Mouse (Mus musculus) lung, embryonic 14.5 days (tissue): ENCODE results near the gene Gm13040. TPM values are rescaled to one million over a fixed set of nuclear protein-coding genes. Genes with fewer than 3 reads are reported as not detected.
"Not testable (repeated sequence)": the region's sequence is repeated elsewhere in the genome, so short reads cannot be mapped to it uniquely, and the experiment has no call there.

Experiments
- ATAC-seq: fragments of 200-750 bp; cut with Nextera tagmentation; 2 replicates; pipeline ENCODE4 v1.8.0; 2017; ENCODE audit warnings: mild to moderate bottlenecking, moderate TSS enrichment, moderate library complexity; ENCODE audit not compliant: insufficient read depth
- DNase-seq: peaks from one replicate; pipeline ENCODE4 v3.0.0-alpha.2; 2015
- H3K27ac ChIP-seq: fragments of 300-500 bp; sonication (generic); 2 replicates; pipeline ENCODE4 v1.5.1; 2014; ENCODE audit warnings: low read depth, mild to moderate bottlenecking, moderate library complexity
- H3K27me3 ChIP-seq: fragments of 300-500 bp; sonication (generic); 2 replicates; pipeline ENCODE4 v1.6.1; 2014; ENCODE audit warnings: low read length, control low read depth; ENCODE audit not compliant: insufficient read depth
- H3K36me3 ChIP-seq: fragments of 300-500 bp; sonication (generic); 2 replicates; pipeline ENCODE4 v1.6.1; 2014; ENCODE audit warnings: control low read depth; ENCODE audit not compliant: insufficient read depth
- H3K4me1 ChIP-seq: fragments of 300-500 bp; sonication (generic); 2 replicates; pipeline ENCODE4 v1.6.1; 2014; ENCODE audit warnings: antibody characterized with exemption, control low read depth; ENCODE audit not compliant: insufficient read depth
- H3K4me2 ChIP-seq: fragments of 300-500 bp; sonication (generic); 2 replicates; pipeline ENCODE4 v1.6.1; 2014; ENCODE audit warnings: mild to moderate bottlenecking
- H3K4me3 ChIP-seq: fragments of 300-500 bp; sonication (generic); 2 replicates; pipeline ENCODE4 v1.5.1; 2014; ENCODE audit warnings: low read depth, low read length
- H3K9ac ChIP-seq: fragments of 300-500 bp; sonication (generic); 2 replicates; pipeline ENCODE4 v1.6.1; 2014
- H3K9me3 ChIP-seq: fragments of 300-500 bp; sonication (generic); 2 replicates; pipeline ENCODE4 v1.6.1; 2016; ENCODE audit warnings: low read depth, low read length, control low read depth
- CTCF ChIP-seq: IDR thresholded peaks from 2 replicates; pipeline ENCODE4 v1.5.1; 2016; ENCODE audit warnings: antibody characterized with exemption, low read depth
- WGBS: fragments of 180-500 bp; shearing (Covaris S2); extraction: QIAGEN DNeasy Blood & Tissue Kit; methylation state at CpG from one replicate; pipeline ENCODE4 v1.1.7; 2014; 5-methylcytosine and 5-hydroxymethylcytosine counted together
- polyA plus RNA-seq: library from polyadenylated mRNA; unstranded; fragments of >200 nt; fragmentation: Nextera tagmentation; extraction: Ambion mirVana; gene quantifications from 2 replicates; pipeline ENCODE4 v1.2.1, GENCODE M21; 2014

Gene Gm13040
- polyA plus RNA-seq, result not detected in 2 replicates

DNA sequence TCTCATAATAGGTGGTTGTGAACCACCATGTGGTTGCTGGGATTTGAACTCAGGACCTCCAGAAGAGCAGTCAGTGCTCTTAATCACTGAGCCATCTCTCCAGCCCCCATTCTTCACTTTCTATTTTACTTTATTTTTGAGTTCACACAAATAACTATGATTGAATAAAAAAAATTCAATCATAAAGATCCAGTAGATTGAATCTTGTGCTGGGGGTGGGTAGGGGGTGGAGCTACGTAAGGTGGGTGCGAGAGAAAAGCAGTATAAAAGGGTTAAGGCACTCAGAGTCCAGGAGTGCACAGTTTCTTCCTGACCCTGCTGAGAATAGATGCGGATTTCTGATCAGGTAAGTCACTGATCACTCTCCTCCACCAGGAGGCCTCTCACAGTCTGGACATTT, at the start of gene Gm13040:
Gm13040 (plus strand) TSS at position 301 of the 400 bp plus-strand sequence.
- WGBS, result no CpG with 5 or more reads among the region's 3 CpGs
- not testable (repeated sequence) for H3K4me3 ChIP-seq, H3K27ac ChIP-seq, H3K27me3 ChIP-seq, H3K4me1 ChIP-seq, H3K9ac ChIP-seq, H3K36me3 ChIP-seq, ATAC-seq, DNase-seq, H3K9me3 ChIP-seq, H3K4me2 ChIP-seq

- no peak within 1 kb of the TSS for H3K9ac ChIP-seq
- WGBS, result 77% methylated on average over 3 of the region's 3 CpGs
- H3K9me3 ChIP-seq, result no peaks in the 10 kb centered on the region
- DNase-seq, result no peak
- H3K4me3 ChIP-seq, result no peak within 1 kb of the TSS
- no peak for TF ChIP-seq CTCF
- no peak within 1 kb of the TSS for H3K4me2 ChIP-seq
- H3K4me1 ChIP-seq, result no peaks in the 10 kb centered on the region
- H3K27me3 ChIP-seq, result no peaks in the 10 kb centered on the region
- no peak within 1 kb of the TSS for H3K27ac ChIP-seq
- H3K36me3 ChIP-seq, result no peaks in the 10 kb centered on the region
- no peak for ATAC-seq
These were observed 24.7 kb upstream of the Gm13040 start, which contains the start of gene Gm13043 for GRCm38 (mm10) chr4:143511043-143511442. Gene Gm13043, plus strand, starts transcription at chr4:143511343.

DNA sequence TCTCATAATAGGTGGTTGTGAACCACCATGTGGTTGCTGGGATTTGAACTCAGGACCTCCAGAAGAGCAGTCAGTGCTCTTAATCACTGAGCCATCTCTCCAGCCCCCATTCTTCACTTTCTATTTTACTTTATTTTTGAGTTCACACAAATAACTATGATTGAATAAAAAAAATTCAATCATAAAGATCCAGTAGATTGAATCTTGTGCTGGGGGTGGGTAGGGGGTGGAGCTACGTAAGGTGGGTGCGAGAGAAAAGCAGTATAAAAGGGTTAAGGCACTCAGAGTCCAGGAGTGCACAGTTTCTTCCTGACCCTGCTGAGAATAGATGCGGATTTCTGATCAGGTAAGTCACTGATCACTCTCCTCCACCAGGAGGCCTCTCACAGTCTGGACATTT, 15.6 kb downstream of the Gm13040 start, which contains the start of the genes BC080695 and Gm13057:
BC080695 (plus strand) TSS at position 301 of the 400 bp plus-strand sequence.
Gm13057 (plus strand) TSS at position 310 of the 400 bp plus-strand sequence.
- not testable (repeated sequence) for H3K9me3 ChIP-seq, ATAC-seq, H3K27ac ChIP-seq, H3K4me1 ChIP-seq, H3K36me3 ChIP-seq, DNase-seq, H3K4me3 ChIP-seq, H3K4me2 ChIP-seq, H3K9ac ChIP-seq, H3K27me3 ChIP-seq
- no CpG with 5 or more reads among the region's 3 CpGs for WGBS

Other genes starting within 250 kb of the Gm13040 start
- gene Pdpn, start 236.4 kb upstream of the Gm13040 start, polyA plus RNA-seq, result 36.6 and 39.5 TPM in 2 replicates
- 0.11 TPM in 1 of 2 replicates, not detected in the other for gene Lrrc38, start 186.2 kb upstream of the Gm13040 start, polyA plus RNA-seq
- not detected in 2 replicates for gene Pramel1, start 141.5 kb upstream of the Gm13040 start, polyA plus RNA-seq
- 16.1 and 16.3 TPM in 2 replicates for gene Pramef8, start 123.5 kb upstream of the Gm13040 start, polyA plus RNA-seq
- not detected in 2 replicates for gene Oog4, start 85.6 kb upstream of the Gm13040 start, polyA plus RNA-seq
- not detected in 2 replicates for gene Gm13043, start 24.6 kb upstream of the Gm13040 start, polyA plus RNA-seq
- gene BC080695, start 15.7 kb downstream of the Gm13040 start, polyA plus RNA-seq, result not detected in 2 replicates
- gene Gm13057, start 15.8 kb downstream of the Gm13040 start, polyA plus RNA-seq, result not detected in 2 replicates
- gene Gm13083, start 79.0 kb downstream of the Gm13040 start, polyA plus RNA-seq, result not detected in 2 replicates
- not detected in 2 replicates for gene Gm13088, start 121.3 kb downstream of the Gm13040 start, polyA plus RNA-seq
- gene Gm13089, start 166.8 kb downstream of the Gm13040 start, polyA plus RNA-seq, result not detected in 2 replicates
- not detected in 2 replicates for gene Gm13078, start 183.5 kb downstream of the Gm13040 start, polyA plus RNA-seq